8 mouse cellular contexts compared by ENCODE assay signal in the genomic region with DNA sequence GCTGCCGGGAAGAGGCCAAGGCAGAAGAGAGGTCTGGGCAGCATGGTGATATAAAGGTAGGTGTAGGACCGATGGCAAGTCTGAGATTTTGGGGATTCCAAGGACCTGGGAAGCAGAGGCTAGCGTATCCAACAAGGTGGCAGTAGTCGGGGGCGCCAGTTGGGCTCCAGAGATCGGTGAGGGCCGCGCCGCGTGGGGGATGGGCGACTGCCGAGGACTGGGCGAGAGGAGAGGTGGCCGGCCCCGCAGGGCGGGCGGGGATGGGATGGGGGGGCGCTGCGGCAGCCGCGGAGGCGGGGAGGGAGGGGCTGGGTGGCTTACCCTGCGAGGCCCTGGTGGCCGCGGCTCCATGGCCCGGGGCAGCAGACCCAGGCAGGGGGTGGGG. TPM values are rescaled to one million over a fixed set of nuclear protein-coding genes. Genes with fewer than 3 reads are reported as not detected.
DNase-seq lines count a peak whose midpoint lies in the region; ATAC-seq and TF ChIP-seq lines count a peak whose summit lies in the region.

No protein-coding gene starts in this region.

- WGBS in liver, adult 2 months: 2% methylated on average over 19 of the region's 26 CpGs
- 0% methylated on average over 20 of the region's 26 CpGs for WGBS in forebrain, embryonic 13.5 days
- 0% methylated on average over 18 of the region's 26 CpGs for WGBS in limb, embryonic 11.5 days
- 1% methylated on average over 14 of the region's 26 CpGs for WGBS in neural tube, embryonic 12.5 days

- peaks cover 5% of the 10 kb centered on the region for H3K4me1 ChIP-seq in liver, adult 2 months (ENCODE audit: control insufficient read depth, insufficient read depth, low read length)
- peaks cover 26% of the 10 kb centered on the region for H3K4me1 ChIP-seq in forebrain, embryonic 13.5 days
- H3K4me1 ChIP-seq in limb, embryonic 11.5 days (ENCODE audit: control insufficient read depth, insufficient read depth, low read length): peaks cover 10% of the 10 kb centered on the region
- peaks cover 33% of the 10 kb centered on the region for H3K4me1 ChIP-seq in neural tube, embryonic 12.5 days

- peak overlapping the region; percentile 80 for H3K4me2 ChIP-seq in forebrain, embryonic 13.5 days
- H3K4me2 ChIP-seq in limb, embryonic 11.5 days (ENCODE audit: low read depth, severe bottlenecking): peak overlapping the region; percentile 85
- peak overlapping the region; percentile 87 for H3K4me2 ChIP-seq in neural tube, embryonic 12.5 days (replicated peaks)

- no peaks in the 10 kb centered on the region for H3K79me2 ChIP-seq in liver, adult 2 months (ENCODE audit: control insufficient read depth, insufficient read depth, low read length)

- DNase-seq in liver, adult 2 months (ENCODE audit: extremely low read depth, low read depth, low spot score): no peak
- DNase-seq in liver (no peak), MN1 (ENCODE audit: low spot score) (no peak)
- peak; percentile 75 for DNase-seq in limb, embryonic 11.5 days (ENCODE audit: low spot score)
- no peak for DNase-seq in embryo, embryonic 11 days

- ATAC-seq in cerebellum, adult (ENCODE audit: insufficient number of reproducible peaks, low FRiP score, low TSS enrichment): peak; percentile 31
- peak; percentile 72 for ATAC-seq in forebrain, embryonic 13.5 days
- peak; percentile 49 for ATAC-seq in limb, embryonic 11.5 days (ENCODE audit: insufficient number of reproducible peaks, low FRiP score, low TSS enrichment, low read depth)
- peak; percentile 61 for ATAC-seq in neural tube, embryonic 12.5 days (ENCODE audit: low FRiP score, low read depth)

- H3K9me3 ChIP-seq in forebrain, embryonic 13.5 days (replicated peaks): no peaks in the 10 kb centered on the region
- H3K9me3 ChIP-seq in limb, embryonic 11.5 days (ENCODE audit: control insufficient read depth, low read length): no peaks in the 10 kb centered on the region
- H3K9me3 ChIP-seq in neural tube, embryonic 12.5 days: no peaks in the 10 kb centered on the region

- TF ChIP-seq CTCF in liver, adult 2 months (IDR thresholded peaks at IDR 0.05; ENCODE audit: low read depth, low read length): no peak

- H3K36me3 ChIP-seq in liver, adult 2 months (ENCODE audit: control insufficient read depth, insufficient read depth, low read length): no peaks in the 10 kb centered on the region
- H3K36me3 ChIP-seq in forebrain, embryonic 13.5 days (ENCODE audit: poor library complexity, severe bottlenecking): peaks cover 20% of the 10 kb centered on the region
- H3K36me3 ChIP-seq in limb, embryonic 11.5 days (ENCODE audit: control insufficient read depth, insufficient read depth, low read length): no peaks in the 10 kb centered on the region
- peaks cover 14% of the 10 kb centered on the region for H3K36me3 ChIP-seq in neural tube, embryonic 12.5 days

- H3K27ac ChIP-seq in liver, adult 2 months (replicated peaks; ENCODE audit: insufficient read depth, low read depth, low read length): no peak overlapping the region
- H3K27ac ChIP-seq in forebrain, embryonic 13.5 days: peak overlapping the region; percentile 66
- peak overlapping the region; percentile 53; the same call in 1 of the 2 replicates for H3K27ac ChIP-seq in limb, embryonic 11.5 days (replicated peaks; ENCODE audit: low read depth, low read length)
- H3K27ac ChIP-seq in neural tube, embryonic 12.5 days: peak overlapping the region; percentile 60

- H3K4me3 ChIP-seq in liver, adult 2 months (ENCODE audit: insufficient read depth, low read depth, low read length): peak overlapping the region; percentile 56
- H3K4me3 ChIP-seq in forebrain, embryonic 13.5 days: peak overlapping the region; percentile 68
- peak overlapping the region; percentile 75 for H3K4me3 ChIP-seq in limb, embryonic 11.5 days (ENCODE audit: low read depth, low read length)
- H3K4me3 ChIP-seq in neural tube, embryonic 12.5 days: peak overlapping the region; percentile 86

- TF ChIP-seq POLR2A in liver, adult 2 months (IDR thresholded peaks at IDR 0.05; ENCODE audit: extremely low read depth, insufficient read depth, low read length): no peak

- no peaks in the 10 kb centered on the region for H3K27me3 ChIP-seq in liver, adult 2 months (ENCODE audit: control insufficient read depth, insufficient read depth, low read length)
- H3K27me3 ChIP-seq in forebrain, embryonic 13.5 days: no peaks in the 10 kb centered on the region
- no peaks in the 10 kb centered on the region for H3K27me3 ChIP-seq in limb, embryonic 11.5 days (ENCODE audit: control insufficient read depth, insufficient read depth, low read length)
- no peaks in the 10 kb centered on the region for H3K27me3 ChIP-seq in neural tube, embryonic 12.5 days (replicated peaks)

- peak overlapping the region; percentile 74 for H3K9ac ChIP-seq in liver, adult 2 months (ENCODE audit: low read depth, low read length)
- H3K9ac ChIP-seq in forebrain, embryonic 13.5 days: peak overlapping the region; percentile 81
- peak overlapping the region; percentile 72 for H3K9ac ChIP-seq in limb, embryonic 11.5 days (ENCODE audit: low read length)
- H3K9ac ChIP-seq in neural tube, embryonic 12.5 days: peak overlapping the region; percentile 86

RNA-seq across cellular contexts. Expression of a gene that starts 12.7 kb away (rescaled TPM):
- 0.07 and 0.09 TPM in 2 replicates for total RNA-seq in liver, adult 2 months (2014; rRNA removed)
- 0.12 and 0.19 TPM in 2 replicates for polyA plus RNA-seq in liver, adult 2 months (2012; rRNA removed)
- polyA plus RNA-seq in forebrain, embryonic 13.5 days (2015; fragmentation: Nextera tagmentation; extraction: Ambion mirVana): 0.30 and 0.41 TPM in 2 replicates
- polyA plus RNA-seq in limb, embryonic 11.5 days (2014; fragmentation: Nextera tagmentation; extraction: Ambion mirVana): 0.31 TPM in 1 of 2 replicates, not detected in the other
- polyA plus RNA-seq in neural tube, embryonic 12.5 days (2016; fragmentation: Nextera tagmentation; extraction: Ambion mirVana): 0.25 and 0.29 TPM in 2 replicates

RNA-seq across cellular contexts. Expression of a gene that starts 16.8 kb away (rescaled TPM):
- 0.92 and 2.1 TPM in 2 replicates for total RNA-seq in liver, adult 2 months (2014; rRNA removed)
- polyA plus RNA-seq in liver, adult 2 months (2012; rRNA removed): 14.9 and 17.1 TPM in 2 replicates
- polyA plus RNA-seq in forebrain, embryonic 13.5 days (2015; fragmentation: Nextera tagmentation; extraction: Ambion mirVana): 11.3 and 12.0 TPM in 2 replicates
- polyA plus RNA-seq in limb, embryonic 11.5 days (2014; fragmentation: Nextera tagmentation; extraction: Ambion mirVana): 19.2 and 22.9 TPM in 2 replicates
- polyA plus RNA-seq in neural tube, embryonic 12.5 days (2016; fragmentation: Nextera tagmentation; extraction: Ambion mirVana): 20.2 and 20.9 TPM in 2 replicates

RNA-seq across cellular contexts. Expression of a gene that starts 43.5 kb away (rescaled TPM):
- total RNA-seq in liver, adult 2 months (2014; rRNA removed): 3.0 and 5.4 TPM in 2 replicates
- 18.0 and 28.1 TPM in 2 replicates for polyA plus RNA-seq in liver, adult 2 months (2012; rRNA removed)
- 7.7 and 8.0 TPM in 2 replicates for polyA plus RNA-seq in forebrain, embryonic 13.5 days (2015; fragmentation: Nextera tagmentation; extraction: Ambion mirVana)
- polyA plus RNA-seq in limb, embryonic 11.5 days (2014; fragmentation: Nextera tagmentation; extraction: Ambion mirVana): 28.6 and 31.7 TPM in 2 replicates
- polyA plus RNA-seq in neural tube, embryonic 12.5 days (2016; fragmentation: Nextera tagmentation; extraction: Ambion mirVana): 19.1 and 19.9 TPM in 2 replicates

RNA-seq across cellular contexts. Expression of a gene that starts 50.5 kb away (rescaled TPM):
- total RNA-seq in liver, adult 2 months (2014; rRNA removed): 55.9 and 73.0 TPM in 2 replicates
- 131 and 142 TPM in 2 replicates for polyA plus RNA-seq in liver, adult 2 months (2012; rRNA removed)
- 219 and 232 TPM in 2 replicates for polyA plus RNA-seq in forebrain, embryonic 13.5 days (2015; fragmentation: Nextera tagmentation; extraction: Ambion mirVana)
- polyA plus RNA-seq in limb, embryonic 11.5 days (2014; fragmentation: Nextera tagmentation; extraction: Ambion mirVana): 320 and 334 TPM in 2 replicates
- polyA plus RNA-seq in neural tube, embryonic 12.5 days (2016; fragmentation: Nextera tagmentation; extraction: Ambion mirVana): 231 and 243 TPM in 2 replicates
